Mouse (Mus musculus): ENCODE measurements around the gene Olfr790. TPM values are rescaled to one million over a fixed set of nuclear protein-coding genes. Genes with fewer than 3 reads are reported as not detected.

Olfr790 gene
- polyA plus RNA-seq, 1 experiment from 2014 or later: not detected

GRCm38 (mm10) chr10:129549354-129549753 is 51.1 kb downstream of the Olfr790 start:
- H3K4me2 ChIP-seq (replicated peaks; ENCODE audit: low read depth, low read length): no peak overlapping the region
- no peaks in the 10 kb centered on the region for H3K36me3 ChIP-seq (ENCODE audit: control insufficient read depth, insufficient read depth, low read length)
- WGBS: 58% methylated on average over 1 of the region's 1 CpGs
- no peaks in the 10 kb centered on the region for H3K27me3 ChIP-seq (ENCODE audit: control insufficient read depth, insufficient read depth, low read length)
- H3K4me3 ChIP-seq (ENCODE audit: low read length): no peak overlapping the region
- peaks cover 2% of the 10 kb centered on the region; the same call in 1 of the 2 replicates for H3K9me3 ChIP-seq (ENCODE audit: control insufficient read depth, low read length)
- no peak overlapping the region for H3K9ac ChIP-seq (ENCODE audit: low read depth, low read length)
- ATAC-seq (ENCODE audit: low FRiP score, low TSS enrichment): peak; percentile 35; the same call in 1 of the 2 replicates
- H3K4me1 ChIP-seq (ENCODE audit: control insufficient read depth, insufficient read depth, low read length): no peaks in the 10 kb centered on the region
- no peak overlapping the region for H3K27ac ChIP-seq (ENCODE audit: low read depth, low read length)

Other genes starting within 250 kb of the Olfr790 start
- gene Olfr776, start 239.4 kb upstream of the Olfr790 start, polyA plus RNA-seq (2014; fragmentation: Nextera tagmentation; extraction: Ambion mirVana): not detected in 2 replicates
- gene Olfr777, start 227.0 kb upstream of the Olfr790 start, polyA plus RNA-seq (2014; fragmentation: Nextera tagmentation; extraction: Ambion mirVana): not detected in 2 replicates
- not detected in 2 replicates for gene Olfr780, start 180.4 kb upstream of the Olfr790 start, polyA plus RNA-seq (2014; fragmentation: Nextera tagmentation; extraction: Ambion mirVana)
- not detected in 2 replicates for gene Olfr781, start 169.6 kb upstream of the Olfr790 start, polyA plus RNA-seq (2014; fragmentation: Nextera tagmentation; extraction: Ambion mirVana)
- not detected in 2 replicates for gene Olfr782, start 149.6 kb upstream of the Olfr790 start, polyA plus RNA-seq (2014; fragmentation: Nextera tagmentation; extraction: Ambion mirVana)
- gene Olfr784, start 114.4 kb upstream of the Olfr790 start, polyA plus RNA-seq (2014; fragmentation: Nextera tagmentation; extraction: Ambion mirVana): 0.07 TPM in 1 of 2 replicates, not detected in the other
- gene Olfr785, start 93.1 kb upstream of the Olfr790 start, polyA plus RNA-seq (2014; fragmentation: Nextera tagmentation; extraction: Ambion mirVana): not detected in 2 replicates
- not detected in 2 replicates for gene Olfr786, start 71.2 kb upstream of the Olfr790 start, polyA plus RNA-seq (2014; fragmentation: Nextera tagmentation; extraction: Ambion mirVana)
- gene Olfr787, start 36.6 kb upstream of the Olfr790 start, polyA plus RNA-seq (2014; fragmentation: Nextera tagmentation; extraction: Ambion mirVana): not detected in 2 replicates
- not detected in 2 replicates for gene Olfr788, start 27.5 kb upstream of the Olfr790 start, polyA plus RNA-seq (2014; fragmentation: Nextera tagmentation; extraction: Ambion mirVana)
- not detected in 2 replicates for gene Olfr789, start 13.7 kb upstream of the Olfr790 start, polyA plus RNA-seq (2014; fragmentation: Nextera tagmentation; extraction: Ambion mirVana)
- gene Olfr791, start 23.3 kb downstream of the Olfr790 start, polyA plus RNA-seq (2014; fragmentation: Nextera tagmentation; extraction: Ambion mirVana): not detected in 2 replicates
- gene Olfr792, start 40.7 kb downstream of the Olfr790 start, polyA plus RNA-seq (2014; fragmentation: Nextera tagmentation; extraction: Ambion mirVana): not detected in 2 replicates
- not detected in 2 replicates for gene Olfr794, start 69.2 kb downstream of the Olfr790 start, polyA plus RNA-seq (2014; fragmentation: Nextera tagmentation; extraction: Ambion mirVana)
- not detected in 2 replicates for gene Olfr796, start 114.1 kb downstream of the Olfr790 start, polyA plus RNA-seq (2014; fragmentation: Nextera tagmentation; extraction: Ambion mirVana)
- gene Olfr798, start 129.4 kb downstream of the Olfr790 start, polyA plus RNA-seq (2014; fragmentation: Nextera tagmentation; extraction: Ambion mirVana): not detected in 2 replicates
- gene Olfr799, start 139.0 kb downstream of the Olfr790 start, polyA plus RNA-seq (2014; fragmentation: Nextera tagmentation; extraction: Ambion mirVana): not detected in 2 replicates
- not detected in 2 replicates for gene Olfr800, start 159.2 kb downstream of the Olfr790 start, polyA plus RNA-seq (2014; fragmentation: Nextera tagmentation; extraction: Ambion mirVana)
- not detected in 2 replicates for gene Olfr801, start 175.4 kb downstream of the Olfr790 start, polyA plus RNA-seq (2014; fragmentation: Nextera tagmentation; extraction: Ambion mirVana)
- 0.04 TPM in 1 of 2 replicates, not detected in the other for gene Olfr802, start 189.7 kb downstream of the Olfr790 start, polyA plus RNA-seq (2014; fragmentation: Nextera tagmentation; extraction: Ambion mirVana)
- gene Olfr803, start 195.8 kb downstream of the Olfr790 start, polyA plus RNA-seq (2014; fragmentation: Nextera tagmentation; extraction: Ambion mirVana): not detected in 2 replicates
- not detected in 2 replicates for gene Olfr804, start 204.7 kb downstream of the Olfr790 start, polyA plus RNA-seq (2014; fragmentation: Nextera tagmentation; extraction: Ambion mirVana)
- gene Olfr805, start 230.9 kb downstream of the Olfr790 start, polyA plus RNA-seq (2014; fragmentation: Nextera tagmentation; extraction: Ambion mirVana): not detected in 2 replicates
- not detected in 2 replicates for gene Olfr806, start 243.4 kb downstream of the Olfr790 start, polyA plus RNA-seq (2014; fragmentation: Nextera tagmentation; extraction: Ambion mirVana)

All from kidney, embryonic 14.5 days (tissue).